Mouse (Mus musculus) cortical plate, adult 2 months (tissue): ENCODE measurements around the gene Cyb5r3.

Source experiments
- CTCF ChIP-seq: fragments of 200-500 bp; IDR thresholded peaks from 2 replicates; pipeline ENCODE4 v1.5.1; 2011; ENCODE audit warnings: mild to moderate bottlenecking, control low read depth, low read length; ENCODE audit not compliant: insufficient read depth; ENCODE audit errors: extremely low read depth
- POLR2A ChIP-seq: fragments of 200-500 bp; IDR thresholded peaks from 2 replicates; pipeline ENCODE4 v1.6.1; 2011; ENCODE audit warnings: mild to moderate bottlenecking, low read length, control low read depth; ENCODE audit not compliant: insufficient read depth; ENCODE audit errors: extremely low read depth

DNA sequence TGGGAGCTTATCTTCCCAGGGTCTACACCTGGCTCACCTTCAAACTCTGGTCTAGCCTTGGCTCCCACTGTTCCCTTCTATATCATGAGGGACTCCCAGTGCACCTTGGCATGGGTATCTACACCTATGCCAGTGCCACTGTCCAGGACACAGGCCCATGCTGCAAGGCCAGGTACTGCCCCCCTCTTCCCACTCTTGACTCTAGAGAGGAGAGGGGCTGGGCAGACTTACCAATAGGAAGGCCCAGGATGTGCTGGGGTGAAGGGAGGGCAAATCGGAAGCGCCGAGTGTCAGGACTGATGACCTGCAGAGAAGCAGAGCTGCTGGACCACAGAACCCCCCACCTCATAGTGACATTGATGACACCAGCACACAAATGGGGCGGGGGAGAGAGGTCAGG, 10.4 kb downstream of the Cyb5r3 start:
- TF ChIP-seq CTCF (no peak), POLR2A (no peak)
